Mouse (Mus musculus): ENCODE results near the gene Higd1a. TPM values are rescaled to one million over a fixed set of nuclear protein-coding genes. Genes with fewer than 3 reads are reported as not detected.

Gene Higd1a
- 45.9 and 52.3 TPM in 2 replicates for polyA plus RNA-seq (2012; ENCODE audit: insufficient read depth, insufficient read length, missing spikeins)

DNA sequence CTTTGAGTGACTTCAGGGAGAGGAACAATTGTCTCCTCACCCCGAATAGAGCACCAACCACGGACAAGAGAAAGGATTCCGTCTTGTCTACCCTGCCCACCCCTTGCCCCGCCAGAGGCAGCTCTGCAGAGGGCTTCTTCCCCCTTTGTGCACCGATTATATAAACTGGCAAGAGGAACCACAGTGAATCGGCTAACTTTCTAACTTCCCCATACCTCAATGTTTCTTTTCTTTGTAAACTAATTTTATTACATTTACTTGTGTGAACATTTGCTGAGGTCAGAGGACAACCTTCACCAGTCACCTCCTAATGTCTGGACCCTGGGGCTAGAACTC is at the start of gene Higd1a:
Gene Higd1a, minus strand, starts transcription at position 210 of the 336 bp plus-strand sequence.
- H3K4me3 ChIP-seq (ENCODE audit: insufficient read depth, low read length), result peak within 1 kb of the TSS; percentile 89
- peaks cover 11% of the 10 kb centered on the region for H3K4me1 ChIP-seq (ENCODE audit: control insufficient read depth, insufficient read depth, low read length)
- H3K27ac ChIP-seq (ENCODE audit: insufficient read depth, low read depth, low read length), result peak within 1 kb of the TSS; percentile 83
- TF ChIP-seq POLR2A (IDR thresholded peaks at IDR 0.05; ENCODE audit: borderline replicate concordance, low read depth, low read length) (no peak), CTCF (IDR thresholded peaks at IDR 0.05; ENCODE audit: low read depth, low read length) (no peak)

DNA sequence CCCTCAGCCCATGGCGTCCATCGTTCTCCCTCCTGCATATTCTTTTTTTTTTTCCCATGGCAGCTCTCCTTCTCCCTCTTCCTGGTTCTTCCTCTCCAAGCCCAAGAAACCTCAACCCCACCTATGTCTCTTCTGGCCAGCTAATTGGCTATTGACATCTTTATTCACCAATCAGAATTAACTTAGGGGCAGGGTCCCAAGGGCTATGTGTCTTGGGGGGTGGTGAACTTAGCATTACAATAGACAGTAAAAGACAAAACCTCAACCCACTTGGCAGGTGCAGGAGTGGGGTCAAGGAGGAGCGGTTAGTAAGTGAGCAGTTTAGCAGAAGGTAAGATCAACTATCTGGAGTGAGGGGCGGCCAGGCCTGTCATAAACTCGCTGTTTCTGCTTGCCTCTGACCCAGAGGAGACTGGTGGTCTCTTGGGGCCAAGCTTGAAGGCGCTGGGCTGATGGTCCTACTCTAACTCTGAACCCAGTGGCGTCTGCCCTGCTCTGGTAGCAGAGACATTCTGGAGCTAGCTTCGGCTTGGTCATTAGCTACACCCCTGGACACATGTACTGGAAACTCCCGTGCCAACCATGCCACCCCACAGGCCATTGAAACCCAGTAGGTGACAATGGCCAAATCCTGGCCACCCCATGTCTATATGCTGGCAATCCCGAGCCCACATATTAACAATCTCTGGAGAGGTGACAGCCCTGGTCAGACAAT is 49.4 kb upstream of the Higd1a start:
- no peak overlapping the region for H3K27ac ChIP-seq (ENCODE audit: insufficient read depth, low read depth, low read length)
- TF ChIP-seq POLR2A (IDR thresholded peaks at IDR 0.05; ENCODE audit: borderline replicate concordance, low read depth, low read length), result no peak
- no peak for TF ChIP-seq CTCF (IDR thresholded peaks at IDR 0.05; ENCODE audit: low read depth, low read length)
- H3K4me1 ChIP-seq (ENCODE audit: control insufficient read depth, insufficient read depth, low read length), result peaks cover 27% of the 10 kb centered on the region
- H3K4me3 ChIP-seq (ENCODE audit: insufficient read depth, low read length), result no peak overlapping the region

GRCm38 (mm10) chr9:121906456-121906855 is 48.3 kb upstream of the Higd1a start:
- Histone ChIP-seq H3K27ac (ENCODE audit: insufficient read depth, low read depth, low read length) (no peak overlapping the region), H3K4me1 (ENCODE audit: control insufficient read depth, insufficient read depth, low read length) (peaks cover 27% of the 10 kb centered on the region), H3K4me3 (ENCODE audit: insufficient read depth, low read length) (no peak overlapping the region)
- TF ChIP-seq POLR2A (IDR thresholded peaks at IDR 0.05; ENCODE audit: borderline replicate concordance, low read depth, low read length) (no peak), CTCF (IDR thresholded peaks at IDR 0.05; ENCODE audit: low read depth, low read length) (no peak)

DNA sequence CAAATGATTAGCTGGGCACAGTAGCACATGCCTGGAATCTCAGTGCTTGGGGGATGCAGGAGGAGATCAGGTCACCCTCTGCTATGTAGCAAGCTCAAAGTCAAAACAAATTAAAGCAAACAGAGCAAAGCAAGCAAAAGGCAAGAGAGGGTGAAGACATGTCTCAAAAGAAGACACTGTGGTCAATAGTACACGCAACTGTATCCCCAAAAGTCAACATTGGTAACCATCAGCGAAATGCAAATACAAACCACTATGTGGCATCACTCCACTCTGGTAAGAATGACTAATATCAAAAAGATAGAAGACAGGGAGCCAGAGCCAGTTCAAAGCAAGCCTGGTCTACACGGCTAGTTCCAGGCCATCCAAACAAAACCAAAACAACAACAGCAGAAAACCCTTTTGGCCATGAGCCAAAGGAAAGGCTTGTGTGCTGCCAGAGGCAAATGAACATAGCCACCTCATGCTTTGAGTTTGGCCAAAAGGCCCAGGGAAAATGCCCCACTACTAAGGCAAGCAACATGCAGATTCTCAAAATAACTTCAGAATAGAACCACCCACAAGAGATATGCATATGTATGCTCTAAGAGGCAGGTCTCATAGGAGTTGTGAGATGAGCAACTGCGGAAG is 47.5 kb upstream of the Higd1a start:
- no peak overlapping the region for H3K27ac ChIP-seq (ENCODE audit: insufficient read depth, low read depth, low read length)
- TF ChIP-seq CTCF (IDR thresholded peaks at IDR 0.05; ENCODE audit: low read depth, low read length), result no peak
- no peak for TF ChIP-seq POLR2A (IDR thresholded peaks at IDR 0.05; ENCODE audit: borderline replicate concordance, low read depth, low read length)
- H3K4me3 ChIP-seq (ENCODE audit: insufficient read depth, low read length), result no peak overlapping the region
- H3K4me1 ChIP-seq (ENCODE audit: control insufficient read depth, insufficient read depth, low read length), result peaks cover 27% of the 10 kb centered on the region

DNA sequence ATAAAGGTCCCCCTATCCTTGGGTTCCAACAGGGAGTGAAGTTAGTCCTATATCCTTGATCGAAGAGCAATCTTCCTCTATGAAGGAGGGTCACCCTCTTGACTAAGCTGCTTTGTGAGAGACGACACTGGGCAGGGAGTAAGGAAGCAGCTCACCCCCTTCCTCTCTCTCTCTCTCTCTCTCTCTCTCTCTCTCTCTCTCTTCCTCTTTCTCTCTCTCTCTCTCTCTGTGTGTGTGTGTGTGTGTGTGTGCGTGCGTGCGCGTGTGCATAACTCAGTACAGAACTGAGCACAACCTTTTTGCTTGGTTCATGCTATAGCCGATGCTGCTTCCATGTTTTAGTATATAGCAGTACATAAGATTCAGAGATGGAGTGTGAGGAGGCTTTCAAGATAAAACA is 46.8 kb upstream of the Higd1a start:
- TF ChIP-seq POLR2A (IDR thresholded peaks at IDR 0.05; ENCODE audit: borderline replicate concordance, low read depth, low read length) (no peak), CTCF (IDR thresholded peaks at IDR 0.05; ENCODE audit: low read depth, low read length) (no peak)
- Histone ChIP-seq H3K4me1 (ENCODE audit: control insufficient read depth, insufficient read depth, low read length) (peaks cover 27% of the 10 kb centered on the region), H3K27ac (ENCODE audit: insufficient read depth, low read depth, low read length) (0 out of 2 replicates have a peak overlapping the region, but pooled peaks have one; percentile 17), H3K4me3 (ENCODE audit: insufficient read depth, low read length) (no peak overlapping the region)

GRCm38 (mm10) chr9:121904319-121904718 is 46.2 kb upstream of the Higd1a start:
- no peak overlapping the region for H3K4me3 ChIP-seq (ENCODE audit: insufficient read depth, low read length)
- peaks cover 21% of the 10 kb centered on the region for H3K4me1 ChIP-seq (ENCODE audit: control insufficient read depth, insufficient read depth, low read length)
- no peak for TF ChIP-seq POLR2A (IDR thresholded peaks at IDR 0.05; ENCODE audit: borderline replicate concordance, low read depth, low read length)
- no peak for TF ChIP-seq CTCF (IDR thresholded peaks at IDR 0.05; ENCODE audit: low read depth, low read length)
- H3K27ac ChIP-seq (ENCODE audit: insufficient read depth, low read depth, low read length), result 0 out of 2 replicates have a peak overlapping the region, but pooled peaks have one; percentile 17

GRCm38 (mm10) chr9:121903476-121904305 is 45.5 kb upstream of the Higd1a start:
- Histone ChIP-seq H3K4me3 (ENCODE audit: insufficient read depth, low read length) (no peak overlapping the region), H3K27ac (ENCODE audit: insufficient read depth, low read depth, low read length) (no peak overlapping the region), H3K4me1 (ENCODE audit: control insufficient read depth, insufficient read depth, low read length) (peaks cover 19% of the 10 kb centered on the region)
- no peak for TF ChIP-seq CTCF (IDR thresholded peaks at IDR 0.05; ENCODE audit: low read depth, low read length)
- no peak for TF ChIP-seq POLR2A (IDR thresholded peaks at IDR 0.05; ENCODE audit: borderline replicate concordance, low read depth, low read length)

DNA sequence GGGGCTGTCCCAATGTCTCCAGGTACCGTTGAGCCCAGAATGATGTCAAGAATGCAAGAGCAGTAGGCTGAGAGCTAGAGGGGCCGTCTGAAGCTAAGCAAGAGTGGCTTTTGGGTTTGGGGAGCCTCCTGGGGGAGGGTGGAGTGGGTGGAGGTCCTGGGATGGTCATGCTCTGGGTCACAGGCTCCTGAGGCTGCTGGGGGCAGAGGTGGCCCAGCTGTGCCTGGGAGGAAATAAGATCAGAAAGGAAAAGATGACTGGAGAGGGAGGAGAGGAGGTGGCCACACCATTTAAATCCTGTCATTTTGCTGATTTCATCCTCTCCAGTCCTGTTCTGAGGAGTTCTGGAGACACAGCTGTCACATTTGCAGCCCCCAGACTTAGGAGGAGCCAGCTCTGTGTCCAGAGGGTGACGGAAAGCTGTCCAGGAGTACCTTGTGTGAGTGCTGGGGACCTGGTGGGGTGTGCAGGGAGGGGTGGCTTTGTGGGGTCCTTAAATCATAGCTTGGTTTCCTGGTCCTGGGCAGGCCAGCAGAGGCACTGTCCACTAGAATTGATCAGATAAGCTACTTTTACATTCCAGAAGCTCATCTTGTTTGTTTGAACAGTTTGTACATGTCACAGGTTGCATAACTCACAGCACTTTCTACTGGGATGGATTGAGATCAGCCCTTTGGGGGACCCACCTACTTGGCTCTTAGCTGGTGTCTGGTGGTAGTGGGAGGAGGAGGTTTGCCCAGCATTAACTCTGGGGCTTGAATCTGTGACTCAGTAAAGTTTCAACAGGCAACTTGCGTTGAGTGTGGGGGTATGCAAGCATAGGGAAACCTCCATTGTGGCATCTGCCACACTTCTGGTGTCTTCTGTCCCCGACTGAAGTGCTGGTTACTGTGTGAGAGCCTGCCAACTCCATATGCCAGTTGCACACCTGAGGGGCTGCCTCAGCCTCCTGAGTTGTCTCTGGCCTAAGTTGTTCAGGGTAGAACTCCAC is 43.8 kb upstream of the Higd1a start:
- Histone ChIP-seq H3K27ac (ENCODE audit: insufficient read depth, low read depth, low read length) (no peak overlapping the region), H3K4me3 (ENCODE audit: insufficient read depth, low read length) (no peak overlapping the region), H3K4me1 (ENCODE audit: control insufficient read depth, insufficient read depth, low read length) (peaks cover 19% of the 10 kb centered on the region)
- no peak for TF ChIP-seq POLR2A (IDR thresholded peaks at IDR 0.05; ENCODE audit: borderline replicate concordance, low read depth, low read length)
- no peak for TF ChIP-seq CTCF (IDR thresholded peaks at IDR 0.05; ENCODE audit: low read depth, low read length)

Data from bone marrow macrophage, adult 2 months (primary cell).